Mouse (Mus musculus): ENCODE measurements around the gene Marcks.
A peak's percentile ranks its signal among the peaks of the same experiment; 100 is the strongest.

Gene Marcks

GRCm38 (mm10) chr10:37138778-37139442, at the start of gene Marcks:
TSS of gene Marcks (minus strand) at chr10:37138920.
- peak; percentile 89 for DNase-seq (ENCODE audit: low read depth, low spot score)

- no peak for DNase-seq (ENCODE audit: low read depth, low spot score)
Measured at GRCm38 (mm10) chr10:37177071-37177470, 38.4 kb upstream of the Marcks start.

GRCm38 (mm10) chr10:37172416-37172950, 33.8 kb upstream of the Marcks start:
- no peak for DNase-seq (ENCODE audit: low read depth, low spot score)

GRCm38 (mm10) chr10:37171711-37172415, 33.1 kb upstream of the Marcks start:
- DNase-seq (ENCODE audit: low read depth, low spot score) = no peak

- DNase-seq (ENCODE audit: low read depth, low spot score) = peak; percentile 32
Measured at GRCm38 (mm10) chr10:37170878-37171277, 32.2 kb upstream of the Marcks start.

- DNase-seq (ENCODE audit: low read depth, low spot score) = no peak
Measured at GRCm38 (mm10) chr10:37170466-37170865, 31.7 kb upstream of the Marcks start.

GRCm38 (mm10) chr10:37167527-37167926, 28.8 kb upstream of the Marcks start:
- DNase-seq (ENCODE audit: low read depth, low spot score) = no peak

GRCm38 (mm10) chr10:37159731-37160130, 21.0 kb upstream of the Marcks start:
- DNase-seq (ENCODE audit: low read depth, low spot score) = no peak

GRCm38 (mm10) chr10:37157156-37157555, 18.4 kb upstream of the Marcks start:
- DNase-seq (ENCODE audit: low read depth, low spot score) = peak; percentile 23

- no peak for DNase-seq (ENCODE audit: low read depth, low spot score)
Measured at GRCm38 (mm10) chr10:37155131-37155530, 16.4 kb upstream of the Marcks start.

- no peak for DNase-seq (ENCODE audit: low read depth, low spot score)
Measured at GRCm38 (mm10) chr10:37151539-37152271, 13.0 kb upstream of the Marcks start.

GRCm38 (mm10) chr10:37148016-37148415, 9.3 kb upstream of the Marcks start:
- DNase-seq (ENCODE audit: low read depth, low spot score) = peak; percentile 15

GRCm38 (mm10) chr10:37145456-37145855, 6.7 kb upstream of the Marcks start:
- no peak for DNase-seq (ENCODE audit: low read depth, low spot score)

GRCm38 (mm10) chr10:37141621-37142020, 2.9 kb upstream of the Marcks start:
- no peak for DNase-seq (ENCODE audit: low read depth, low spot score)

GRCm38 (mm10) chr10:37140736-37141451, 2.2 kb upstream of the Marcks start:
- DNase-seq (ENCODE audit: low read depth, low spot score) = peak; percentile 97

GRCm38 (mm10) chr10:37140166-37140735, 1.5 kb upstream of the Marcks start:
- DNase-seq (ENCODE audit: low read depth, low spot score) = no peak

GRCm38 (mm10) chr10:37139443-37140165, 884 bp upstream of the Marcks start:
- peak; percentile 13 for DNase-seq (ENCODE audit: low read depth, low spot score)

GRCm38 (mm10) chr10:37138311-37138731, 399 bp downstream of the Marcks start:
- no peak for DNase-seq (ENCODE audit: low read depth, low spot score)

- peak; percentile 68 for DNase-seq (ENCODE audit: low read depth, low spot score)
Measured at GRCm38 (mm10) chr10:37137531-37138310, 999 bp downstream of the Marcks start.

Measured in R1 (cell line).